Mouse (Mus musculus): ENCODE measurements around the gene Slfn3.
"Not testable (repeated sequence)": the region's sequence is repeated elsewhere in the genome, so short reads cannot be mapped to it uniquely, and the experiment has no call there.

Slfn3 gene

GRCm38 (mm10) chr11:83191134-83191893 is at the start of gene Slfn3:
Gene Slfn3 (plus strand): TSS chr11:83191330.
- no peak for DNase-seq (ENCODE audit: extremely low read depth, low read depth, low spot score)

- not testable (repeated sequence) for DNase-seq (ENCODE audit: extremely low read depth, low read depth, low spot score)
These were observed 42.2 kb upstream of the Slfn3 start for GRCm38 (mm10) chr11:83148939-83149338.

GRCm38 (mm10) chr11:83174948-83175539 is 16.1 kb upstream of the Slfn3 start, which contains the start of gene Slfn4:
Gene Slfn4 (plus strand): TSS chr11:83175186.
- no peak for DNase-seq (ENCODE audit: extremely low read depth, low read depth, low spot score)

- DNase-seq (ENCODE audit: extremely low read depth, low read depth, low spot score), result no peak
These were observed 871 bp downstream of the Slfn3 start for GRCm38 (mm10) chr11:83192001-83192400.

GRCm38 (mm10) chr11:83205002-83205401 is 13.9 kb downstream of the Slfn3 start:
- DNase-seq (ENCODE audit: extremely low read depth, low read depth, low spot score), result no peak

- DNase-seq (ENCODE audit: extremely low read depth, low read depth, low spot score), result no peak
These were observed 25.0 kb downstream of the Slfn3 start for GRCm38 (mm10) chr11:83216119-83216518.

- DNase-seq (ENCODE audit: extremely low read depth, low read depth, low spot score), result no peak
These were observed 30.3 kb downstream of the Slfn3 start for GRCm38 (mm10) chr11:83221328-83221877.

GRCm38 (mm10) chr11:83223367-83223766 is 32.2 kb downstream of the Slfn3 start:
- no peak for DNase-seq (ENCODE audit: extremely low read depth, low read depth, low spot score)

- not testable (repeated sequence) for DNase-seq (ENCODE audit: extremely low read depth, low read depth, low spot score)
These were observed 32.7 kb downstream of the Slfn3 start for GRCm38 (mm10) chr11:83223793-83224192.

GRCm38 (mm10) chr11:83224217-83224616 is 33.1 kb downstream of the Slfn3 start:
- DNase-seq (ENCODE audit: extremely low read depth, low read depth, low spot score), result no peak

- no peak for DNase-seq (ENCODE audit: extremely low read depth, low read depth, low spot score)
These were observed 33.6 kb downstream of the Slfn3 start for GRCm38 (mm10) chr11:83224750-83225149.

- no peak for DNase-seq (ENCODE audit: extremely low read depth, low read depth, low spot score)
These were observed 34.3 kb downstream of the Slfn3 start for GRCm38 (mm10) chr11:83225371-83225960.

- DNase-seq (ENCODE audit: extremely low read depth, low read depth, low spot score), result no peak
These were observed 37.0 kb downstream of the Slfn3 start for GRCm38 (mm10) chr11:83227926-83228723.

GRCm38 (mm10) chr11:83230966-83231365 is 39.8 kb downstream of the Slfn3 start:
- no peak for DNase-seq (ENCODE audit: extremely low read depth, low read depth, low spot score)

- DNase-seq (ENCODE audit: extremely low read depth, low read depth, low spot score), result not testable (repeated sequence)
These were observed 42.5 kb downstream of the Slfn3 start for GRCm38 (mm10) chr11:83233621-83234020.

GRCm38 (mm10) chr11:83237390-83237789 is 46.3 kb downstream of the Slfn3 start:
- DNase-seq (ENCODE audit: extremely low read depth, low read depth, low spot score), result not testable (repeated sequence)

- DNase-seq (ENCODE audit: extremely low read depth, low read depth, low spot score), result no peak
These were observed 47.3 kb downstream of the Slfn3 start for GRCm38 (mm10) chr11:83238389-83238788.

- no peak for DNase-seq (ENCODE audit: extremely low read depth, low read depth, low spot score)
These were observed 48.7 kb downstream of the Slfn3 start for GRCm38 (mm10) chr11:83239811-83240210.

GRCm38 (mm10) chr11:83257211-83257610 is 66.1 kb downstream of the Slfn3 start:
- DNase-seq (ENCODE audit: extremely low read depth, low read depth, low spot score), result not testable (repeated sequence)

GRCm38 (mm10) chr11:83262673-83263072 is 71.5 kb downstream of the Slfn3 start:
- no peak for DNase-seq (ENCODE audit: extremely low read depth, low read depth, low spot score)

GRCm38 (mm10) chr11:83263146-83263545 is 72.0 kb downstream of the Slfn3 start:
- no peak for DNase-seq (ENCODE audit: extremely low read depth, low read depth, low spot score)
